Mouse (Mus musculus) fat pad, adult 2 months (tissue): ENCODE results near the gene Wdr25.

Experiments
- DNase-seq: peaks from one replicate; pipeline ENCODE4 v3.0.0-alpha.2; 2011; ENCODE audit warnings: low read depth, low spot score; ENCODE audit errors: extremely low read depth

The Wdr25 gene

DNA sequence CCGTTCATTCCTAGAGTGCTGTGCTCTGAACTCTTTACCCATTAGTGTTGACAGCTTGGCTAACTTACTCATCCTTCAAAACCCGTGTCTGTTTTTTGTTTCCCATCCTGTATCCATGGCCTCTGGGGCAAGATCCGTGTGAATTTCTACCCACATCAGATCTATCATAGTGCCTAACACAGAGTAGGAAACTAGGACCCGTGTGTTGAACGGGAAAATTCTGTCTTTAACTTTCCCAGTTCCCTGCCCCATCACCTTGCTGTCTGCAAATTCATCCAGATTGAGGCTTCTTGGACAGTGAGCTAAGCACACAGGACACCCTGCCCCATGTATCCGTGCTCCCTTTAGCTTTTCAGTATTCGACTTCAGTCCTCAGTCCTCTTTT is 993 bp downstream of the Wdr25 start:
- DNase-seq, result no peak

DNA sequence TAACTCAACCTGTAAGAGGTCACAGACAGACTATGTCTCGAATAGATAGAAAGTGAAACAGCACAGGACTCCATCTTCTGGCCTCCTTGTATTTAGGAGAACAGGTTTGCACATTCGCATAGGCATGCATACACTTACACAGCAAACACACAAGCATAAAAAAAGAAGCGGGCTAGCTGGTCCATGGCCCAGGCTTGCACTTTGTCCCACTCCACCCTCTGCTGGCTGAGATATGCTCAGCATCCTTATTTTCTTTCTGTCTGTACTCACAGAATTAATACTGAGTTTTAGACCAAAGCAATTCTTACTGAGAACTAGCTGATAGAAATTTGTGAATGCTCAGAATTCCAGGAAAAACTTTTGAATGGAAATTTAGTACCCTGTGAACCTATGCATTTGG is 2.6 kb downstream of the Wdr25 start:
- no peak for DNase-seq

DNA sequence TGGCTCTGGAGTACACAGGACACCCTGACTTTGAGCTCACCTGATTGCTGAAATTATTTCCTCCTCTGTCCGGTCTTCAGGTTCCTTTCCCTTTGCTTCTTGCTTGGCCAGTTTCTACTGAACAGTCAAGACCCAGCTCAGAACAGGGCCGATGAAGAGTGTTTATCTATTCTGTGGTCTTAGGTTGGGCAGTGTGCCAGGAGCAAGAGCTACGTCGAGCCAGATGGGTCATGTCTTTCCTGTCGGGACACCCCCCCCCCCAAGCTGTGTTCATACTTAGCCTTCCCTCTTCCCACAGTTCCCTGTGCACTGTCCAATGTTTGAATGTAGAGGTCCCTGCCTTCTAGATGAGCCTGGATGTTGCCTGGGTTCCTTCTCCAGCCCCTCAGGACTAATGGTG is 7.9 kb downstream of the Wdr25 start:
- DNase-seq, result no peak

- no peak for DNase-seq
Measured at GRCm38 (mm10) chr12:108902940-108903339, 9.5 kb downstream of the Wdr25 start.

DNA sequence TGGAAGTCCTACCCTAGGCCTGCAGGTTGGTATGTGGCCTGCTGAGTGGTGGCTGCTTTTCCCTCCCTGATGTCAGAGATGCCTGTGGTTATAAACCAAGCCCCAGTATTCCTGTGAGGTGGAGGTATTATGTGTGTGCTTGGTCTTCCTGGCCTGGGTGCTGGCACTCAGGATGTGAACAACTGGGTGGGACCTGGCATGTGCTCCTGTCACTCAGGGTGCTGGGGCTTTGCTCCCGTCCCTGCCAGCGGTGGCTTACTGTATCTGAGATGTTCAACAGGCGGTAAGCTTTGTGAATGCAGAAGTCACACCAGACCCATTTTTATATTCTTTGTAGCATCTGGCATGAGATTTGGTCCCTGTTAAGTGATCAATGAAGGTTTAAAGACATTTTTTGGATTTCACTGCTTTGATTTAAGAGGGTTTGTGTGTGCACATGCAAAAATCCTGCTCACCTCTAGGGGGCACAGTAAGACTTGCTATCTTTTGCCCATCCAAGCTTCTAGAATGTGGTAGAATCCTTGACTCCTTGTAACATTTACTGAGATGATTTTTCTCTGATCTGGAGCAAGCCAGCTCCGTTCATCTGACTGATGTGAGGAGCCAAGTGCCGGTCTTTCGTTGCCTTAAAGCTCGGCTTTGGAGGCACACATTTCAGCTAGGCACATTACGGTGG is 10.3 kb downstream of the Wdr25 start:
- no peak for DNase-seq

DNA sequence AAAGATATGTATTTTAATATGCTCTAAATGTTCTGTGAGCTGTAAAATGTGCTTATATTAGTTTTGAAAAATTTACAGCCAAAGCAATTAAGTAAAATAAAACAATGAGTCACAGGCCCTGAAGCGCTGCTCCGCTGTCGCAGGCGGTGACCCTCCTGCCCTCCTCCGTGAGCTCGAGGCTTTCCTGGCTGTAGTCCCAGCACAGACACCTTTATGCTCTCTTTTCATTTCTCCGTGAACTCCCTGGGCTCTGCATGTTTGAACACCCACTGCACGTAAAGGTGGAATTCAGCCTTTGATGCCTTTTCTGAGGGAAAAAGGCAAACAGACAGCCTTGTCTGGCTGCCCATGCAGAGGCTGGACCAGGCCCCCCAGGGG is 10.8 kb downstream of the Wdr25 start:
- no peak for DNase-seq

- no peak for DNase-seq
Measured at GRCm38 (mm10) chr12:108905620-108906302, 12.3 kb downstream of the Wdr25 start.

DNA sequence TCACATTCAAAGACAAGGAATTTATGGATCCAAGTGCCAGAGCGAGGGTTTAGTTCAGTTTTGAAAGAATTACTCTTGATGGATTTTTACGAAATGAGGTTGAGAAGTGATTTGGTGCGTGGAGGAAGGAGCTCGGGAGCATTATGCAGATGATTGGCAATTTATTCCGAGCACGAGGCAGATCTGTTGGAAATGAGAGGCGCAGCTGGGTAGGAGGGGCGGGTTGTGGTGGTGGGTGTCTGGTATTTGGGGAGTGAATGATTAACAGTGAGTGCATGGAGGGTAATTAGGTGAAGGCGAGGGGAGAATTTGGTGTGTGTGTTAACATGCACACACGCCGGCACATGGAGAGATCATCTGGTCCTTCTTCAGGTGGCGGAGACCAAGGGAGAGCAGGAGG is 13.0 kb downstream of the Wdr25 start:
- DNase-seq, result no peak

DNA sequence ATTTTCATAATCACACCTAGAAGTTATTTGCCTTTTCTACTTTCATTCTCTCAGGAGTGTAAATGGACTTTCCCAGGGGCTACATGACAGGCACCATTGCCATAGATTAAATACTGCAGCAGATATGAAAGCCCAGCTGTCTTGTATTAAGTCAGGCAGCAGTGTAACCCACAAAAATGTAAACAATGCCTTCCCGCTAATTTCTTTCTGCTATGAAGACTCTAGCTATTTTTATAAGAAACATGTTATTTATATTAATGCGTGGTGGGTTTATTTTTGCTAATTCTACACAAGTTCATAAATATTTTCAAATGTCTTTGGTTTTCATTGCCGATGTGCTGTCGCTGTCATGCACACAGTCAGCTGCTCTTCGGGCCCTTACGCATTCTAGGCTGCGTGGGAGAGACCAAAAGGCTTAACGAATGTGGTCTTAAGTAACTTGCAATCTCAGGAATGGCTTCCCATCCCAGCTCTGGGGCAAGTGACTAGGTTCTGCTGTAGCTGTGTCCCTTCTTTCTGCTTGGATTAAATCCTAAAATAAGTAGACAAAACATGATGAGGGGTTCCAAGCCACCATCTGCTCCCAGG is 16.5 kb downstream of the Wdr25 start:
- no peak for DNase-seq

DNA sequence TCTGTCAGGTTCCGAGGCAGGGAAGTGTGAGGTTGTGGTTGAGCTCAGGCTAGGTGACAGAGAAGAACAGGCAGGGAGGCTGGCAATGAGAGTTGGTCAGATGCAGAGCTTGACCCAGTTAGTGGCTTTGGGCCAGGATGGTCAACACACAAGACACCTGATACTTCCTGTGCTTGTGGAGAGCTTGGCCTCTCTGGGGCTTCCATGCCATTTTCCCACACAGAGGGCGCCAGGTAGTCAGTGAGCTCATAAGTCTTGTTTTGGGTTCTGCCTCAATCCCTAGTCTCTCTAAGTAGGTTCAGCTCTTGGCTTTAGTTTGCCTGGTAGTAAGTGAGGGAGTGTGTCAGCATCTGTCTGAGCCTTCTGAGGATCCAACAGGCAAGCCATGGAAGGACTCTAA is 19.0 kb downstream of the Wdr25 start:
- no peak for DNase-seq

- DNase-seq, result no peak
Measured at GRCm38 (mm10) chr12:108914198-108914597, 20.8 kb downstream of the Wdr25 start.

GRCm38 (mm10) chr12:108914709-108915340 is 21.4 kb downstream of the Wdr25 start:
- no peak for DNase-seq

DNA sequence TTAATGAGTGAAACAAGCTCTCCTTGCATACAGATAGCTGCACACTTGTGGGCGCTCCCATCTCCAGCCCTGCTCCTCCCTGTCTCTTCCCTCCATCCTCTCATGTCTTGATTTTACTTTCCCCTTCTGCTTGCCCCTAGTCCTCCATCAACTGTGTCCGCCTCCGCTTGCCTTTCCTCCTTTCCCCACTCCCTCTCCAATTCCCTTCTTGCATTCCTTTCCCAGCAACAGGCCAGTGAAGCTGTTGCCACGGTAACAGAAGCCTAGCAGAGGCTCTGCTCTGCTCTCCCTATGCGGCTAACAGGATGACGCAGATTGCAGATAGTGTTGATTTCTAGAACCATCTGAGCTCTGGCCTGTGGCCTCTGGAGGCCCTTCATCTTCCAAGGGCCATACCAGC is 22.5 kb downstream of the Wdr25 start:
- DNase-seq, result no peak

GRCm38 (mm10) chr12:108916447-108917042 is 23.1 kb downstream of the Wdr25 start:
- DNase-seq, result no peak

DNA sequence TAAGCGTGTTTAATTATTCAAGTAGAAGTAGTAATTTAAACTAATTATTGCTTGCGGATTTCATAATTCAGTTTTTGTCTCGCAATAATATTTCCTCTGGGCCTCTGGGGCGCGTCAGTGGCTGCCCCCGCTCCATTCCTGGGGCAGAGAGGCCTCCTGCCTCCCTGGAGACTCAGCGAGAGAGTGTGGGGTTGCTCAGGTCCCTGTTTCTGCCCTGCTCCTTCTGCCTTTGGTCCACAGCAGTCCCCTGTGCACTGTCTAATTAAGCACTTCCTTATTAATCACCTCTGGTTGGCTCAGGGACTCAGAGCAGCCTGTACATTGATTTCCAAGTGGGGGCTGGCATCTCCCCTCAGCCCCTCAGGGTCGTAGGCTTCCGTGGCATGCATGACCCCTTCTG is 24.1 kb downstream of the Wdr25 start:
- DNase-seq, result no peak

DNA sequence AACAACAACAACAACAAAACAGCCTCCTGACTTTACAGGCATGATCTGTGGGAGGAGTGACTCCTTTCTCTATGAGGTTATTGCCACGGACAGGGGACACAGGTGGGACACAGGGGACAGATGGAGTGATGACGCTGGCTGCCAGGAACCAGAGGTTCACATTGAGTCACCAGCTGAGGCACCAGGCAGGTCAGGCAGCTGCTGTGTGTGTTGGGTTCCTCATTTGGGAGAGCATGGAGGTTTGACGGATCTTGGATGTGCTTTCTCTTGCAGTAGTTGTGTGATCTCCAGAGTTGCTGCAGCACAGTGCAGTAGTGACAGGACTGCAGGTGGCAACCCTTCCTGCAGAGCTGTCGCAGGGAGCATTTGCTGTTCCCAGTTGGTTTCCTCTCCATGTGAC is 25.3 kb downstream of the Wdr25 start:
- DNase-seq, result no peak

DNA sequence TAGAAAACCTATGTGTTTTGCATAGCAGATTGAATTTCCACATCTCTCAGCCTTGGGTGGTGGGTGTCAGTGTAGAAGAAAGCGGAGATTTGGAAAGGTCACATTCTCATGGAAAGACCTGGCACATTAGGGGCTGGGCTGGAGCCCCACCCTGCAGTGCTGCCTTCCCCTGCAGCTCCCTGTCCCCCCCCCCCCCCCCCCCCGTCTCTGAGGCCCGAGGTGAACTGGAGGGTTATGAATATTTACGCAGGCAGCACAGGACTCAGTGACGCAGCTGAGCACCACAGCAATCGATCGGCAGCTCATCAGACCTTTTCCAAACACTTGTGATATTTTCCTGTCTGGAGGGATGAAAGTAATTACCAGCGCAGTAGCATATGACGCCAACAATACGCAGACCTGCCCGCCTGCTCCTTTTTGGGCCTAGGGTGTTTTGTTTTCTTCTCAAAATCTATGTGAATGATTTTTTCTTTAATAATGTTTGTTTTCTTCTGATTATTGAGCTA is 33.2 kb downstream of the Wdr25 start:
- DNase-seq, result no peak

GRCm38 (mm10) chr12:108928249-108928648 is 34.8 kb downstream of the Wdr25 start:
- DNase-seq, result no peak

GRCm38 (mm10) chr12:108929475-108929874 is 36.0 kb downstream of the Wdr25 start:
- no peak for DNase-seq

DNA sequence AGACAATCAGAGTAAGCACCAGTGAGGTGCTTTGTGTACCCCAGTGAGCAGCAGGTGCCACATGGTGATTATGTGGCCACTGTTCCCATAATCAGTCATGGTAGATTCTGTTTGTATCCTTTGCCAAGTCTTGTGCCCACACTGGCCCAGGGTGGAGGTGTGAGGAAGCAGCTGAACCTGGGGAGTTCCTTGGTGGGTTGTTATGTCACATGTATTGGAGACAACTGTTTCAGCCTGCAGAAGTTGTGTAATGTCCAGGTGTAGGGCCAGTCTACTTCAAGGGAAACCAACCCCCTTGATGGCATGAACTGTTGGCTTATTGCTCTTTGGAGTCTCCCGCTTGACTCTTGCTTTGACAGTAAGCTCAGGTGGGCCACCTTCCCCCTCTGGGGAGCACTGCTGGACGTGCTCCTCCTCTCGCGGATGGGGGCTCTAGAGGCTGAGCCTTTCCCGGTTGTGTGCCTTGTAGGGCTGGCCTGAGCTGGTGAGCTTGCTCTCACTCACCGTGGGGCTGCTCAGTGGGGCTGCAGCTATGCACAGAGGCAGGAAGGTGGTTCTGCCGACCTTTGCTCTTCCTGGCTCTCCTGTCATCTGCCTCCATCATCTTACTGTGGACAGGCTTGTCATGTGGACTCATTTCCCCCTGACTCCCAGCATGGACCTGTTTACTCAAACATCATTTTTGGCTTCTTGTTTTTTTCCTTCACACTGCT is 38.1 kb downstream of the Wdr25 start:
- no peak for DNase-seq

GRCm38 (mm10) chr12:108932113-108932512 is 38.7 kb downstream of the Wdr25 start:
- no peak for DNase-seq
